Mouse (Mus musculus): ENCODE results near the gene Itprid2. TPM values are rescaled to one million over a fixed set of nuclear protein-coding genes. Genes with fewer than 3 reads are reported as not detected.

Gene Itprid2
- polyA plus RNA-seq (2014; fragmentation: Illumina TruSeq; extraction: RNeasy Lipid Tissue Mini Kit (QIAGEN cat#74804); ENCODE audit: low read depth, low replicate concordance): 29.4 TPM

DNA sequence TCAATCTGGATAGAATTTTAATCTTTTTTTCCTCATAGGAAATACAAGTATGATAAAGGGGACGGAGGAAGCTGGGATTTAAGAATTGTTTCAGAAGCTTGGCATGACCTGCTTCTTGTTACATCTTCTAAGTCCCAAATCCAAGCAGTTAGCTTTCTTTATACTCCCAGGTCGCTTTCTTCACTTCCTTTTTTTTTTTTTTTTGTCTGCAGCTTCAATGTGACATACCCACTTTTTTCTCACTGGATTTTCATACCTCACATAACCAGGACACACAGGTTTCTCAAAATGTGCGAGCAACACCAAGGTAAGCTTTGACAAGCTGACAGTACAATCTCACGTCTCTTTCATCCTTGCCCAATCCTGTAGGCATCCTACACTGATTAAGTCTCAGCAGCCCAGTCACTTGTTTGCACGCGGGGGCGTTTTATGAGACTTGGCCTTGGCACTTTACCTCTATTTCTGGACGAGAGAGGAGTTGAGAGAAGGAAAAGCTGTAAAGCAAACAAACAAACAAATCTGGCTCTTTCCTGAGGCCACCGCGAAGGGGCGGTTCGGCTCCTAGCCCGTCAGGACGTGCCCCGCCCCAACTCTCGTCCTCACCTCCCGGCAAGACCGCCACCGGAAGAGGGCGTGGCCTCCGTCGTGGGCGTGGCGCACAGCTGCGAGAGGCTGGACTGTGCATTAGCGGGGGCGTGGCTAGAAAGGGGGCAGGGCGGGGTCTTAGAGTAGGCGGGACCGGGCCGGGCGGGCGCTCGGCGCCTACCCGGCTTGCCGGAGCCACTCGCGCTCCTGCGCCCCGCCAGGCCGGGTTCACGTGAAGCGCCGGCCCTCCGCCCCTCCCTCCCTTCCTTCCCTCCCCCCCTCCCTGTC, at the start of gene Itprid2:
TSS of gene Itprid2 (plus strand) at position 825 of the 873 bp plus-strand sequence.

DNA sequence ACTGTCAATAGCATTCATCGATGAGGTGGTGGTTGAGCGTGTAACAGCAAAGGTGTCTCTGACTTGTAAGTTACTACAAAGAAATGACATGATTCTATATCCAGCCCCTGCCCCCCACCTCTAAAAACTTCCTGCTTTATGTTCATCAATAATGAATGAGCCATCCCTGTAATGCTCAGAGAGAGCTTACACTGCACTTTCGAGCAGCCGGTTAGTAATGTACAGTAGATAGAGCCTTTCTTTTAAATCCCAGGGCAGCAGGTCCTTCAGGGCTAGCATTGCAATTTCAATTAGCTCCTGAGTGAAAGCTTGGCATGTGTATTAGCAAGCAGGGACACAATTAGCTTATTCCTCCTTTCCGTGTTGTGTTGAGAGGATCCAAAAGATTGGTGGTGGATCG, 72.4 kb downstream of the Itprid2 start, which contains the start of gene Ppp1r1c:
TSS of gene Ppp1r1c (plus strand) at position 206 of the 400 bp plus-strand sequence.

Other genes starting within 250 kb of the Itprid2 start
- gene Neurod1, start 178.6 kb upstream of the Itprid2 start, polyA plus RNA-seq (2014; fragmentation: Illumina TruSeq; extraction: RNeasy Lipid Tissue Mini Kit (QIAGEN cat#74804); ENCODE audit: low read depth, low replicate concordance): not detected
- gene Cerkl, start 178.6 kb upstream of the Itprid2 start, polyA plus RNA-seq (2014; fragmentation: Illumina TruSeq; extraction: RNeasy Lipid Tissue Mini Kit (QIAGEN cat#74804); ENCODE audit: low read depth, low replicate concordance): 1.3 TPM
- gene Ppp1r1c, start 72.4 kb downstream of the Itprid2 start, polyA plus RNA-seq (2014; fragmentation: Illumina TruSeq; extraction: RNeasy Lipid Tissue Mini Kit (QIAGEN cat#74804); ENCODE audit: low read depth, low replicate concordance): 0.48 TPM

Measured in adipose tissue, adult 10 weeks (tissue).